Mouse (Mus musculus): ENCODE measurements around the gene Kat2a. TPM values are rescaled to one million over a fixed set of nuclear protein-coding genes. Genes with fewer than 3 reads are reported as not detected.

The Kat2a gene
- polyA plus RNA-seq, 1 experiment from 2014 or later = 50.7 TPM

GRCm38 (mm10) chr11:100719893-100720292, 7.6 kb upstream of the Kat2a start:
- Histone ChIP-seq H3K27ac (ENCODE audit: low read length) (peak overlapping the region; percentile 11; the same call in 1 of the 2 replicates), H3K4me2 (replicated peaks; ENCODE audit: low read depth, low read length) (no peak overlapping the region), H3K27me3 (ENCODE audit: control insufficient read depth, insufficient read depth, low read length) (no peaks in the 10 kb centered on the region), H3K4me1 (ENCODE audit: control insufficient read depth, insufficient read depth, low read length) (peaks cover 12% of the 10 kb centered on the region), H3K4me3 (ENCODE audit: low read depth, low read length) (no peak overlapping the region), H3K9me3 (ENCODE audit: control insufficient read depth, low read depth, low read length) (no peaks in the 10 kb centered on the region), H3K36me3 (ENCODE audit: control insufficient read depth, insufficient read depth, low read length) (peaks cover 27% of the 10 kb centered on the region), H3K9ac (replicated peaks; ENCODE audit: low read depth, low read length) (no peak overlapping the region)
- 77% methylated on average over 11 of the region's 11 CpGs for WGBS
- no peak for ATAC-seq (ENCODE audit: insufficient number of reproducible peaks, insufficient read depth, low FRiP score, low read depth)

DNA sequence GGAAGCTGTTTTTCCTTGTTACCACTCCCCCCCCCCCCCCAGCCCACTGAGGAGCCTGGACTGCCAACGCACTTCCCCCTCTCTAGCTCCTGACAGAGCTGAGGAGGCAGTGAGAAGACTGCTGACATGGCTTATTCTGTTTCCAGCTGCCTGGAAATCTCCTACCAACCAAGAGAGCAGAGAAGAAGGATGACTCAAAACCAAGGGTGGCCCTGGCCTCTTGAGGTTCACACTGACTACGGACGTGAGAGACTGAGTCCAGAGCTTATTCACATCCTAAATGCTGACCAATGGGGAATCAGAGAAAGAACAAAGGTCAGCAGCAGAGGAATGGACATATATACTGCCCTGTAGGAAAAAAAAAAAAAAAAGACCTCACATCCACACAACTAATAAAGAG, 7.0 kb upstream of the Kat2a start:
- WGBS = 85% methylated on average over 3 of the region's 3 CpGs
- H3K27ac ChIP-seq (ENCODE audit: low read length) = no peak overlapping the region
- no peak overlapping the region for H3K4me2 ChIP-seq (replicated peaks; ENCODE audit: low read depth, low read length)
- no peak for ATAC-seq (ENCODE audit: insufficient number of reproducible peaks, insufficient read depth, low FRiP score, low read depth)
- peaks cover 27% of the 10 kb centered on the region for H3K36me3 ChIP-seq (ENCODE audit: control insufficient read depth, insufficient read depth, low read length)
- H3K9ac ChIP-seq (replicated peaks; ENCODE audit: low read depth, low read length) = no peak overlapping the region
- H3K9me3 ChIP-seq (ENCODE audit: control insufficient read depth, low read depth, low read length) = no peaks in the 10 kb centered on the region
- no peak overlapping the region for H3K4me3 ChIP-seq (ENCODE audit: low read depth, low read length)
- peaks cover 7% of the 10 kb centered on the region; the same call in 1 of the 2 replicates for H3K4me1 ChIP-seq (ENCODE audit: control insufficient read depth, insufficient read depth, low read length)
- H3K27me3 ChIP-seq (ENCODE audit: control insufficient read depth, insufficient read depth, low read length) = no peaks in the 10 kb centered on the region

- Histone ChIP-seq H3K9me3 (ENCODE audit: control insufficient read depth, low read depth, low read length) (no peaks in the 10 kb centered on the region), H3K27me3 (ENCODE audit: control insufficient read depth, insufficient read depth, low read length) (no peaks in the 10 kb centered on the region), H3K36me3 (ENCODE audit: control insufficient read depth, insufficient read depth, low read length) (peaks cover 27% of the 10 kb centered on the region), H3K4me2 (replicated peaks; ENCODE audit: low read depth, low read length) (no peak overlapping the region), H3K27ac (ENCODE audit: low read length) (no peak overlapping the region), H3K4me3 (ENCODE audit: low read depth, low read length) (no peak overlapping the region), H3K9ac (replicated peaks; ENCODE audit: low read depth, low read length) (no peak overlapping the region), H3K4me1 (ENCODE audit: control insufficient read depth, insufficient read depth, low read length) (peaks cover 11% of the 10 kb centered on the region; the same call in 1 of the 2 replicates)
- ATAC-seq (ENCODE audit: insufficient number of reproducible peaks, insufficient read depth, low FRiP score, low read depth) = no peak
- WGBS = 81% methylated on average over 4 of the region's 4 CpGs
Measured at GRCm38 (mm10) chr11:100718866-100719265, 6.6 kb upstream of the Kat2a start.

DNA sequence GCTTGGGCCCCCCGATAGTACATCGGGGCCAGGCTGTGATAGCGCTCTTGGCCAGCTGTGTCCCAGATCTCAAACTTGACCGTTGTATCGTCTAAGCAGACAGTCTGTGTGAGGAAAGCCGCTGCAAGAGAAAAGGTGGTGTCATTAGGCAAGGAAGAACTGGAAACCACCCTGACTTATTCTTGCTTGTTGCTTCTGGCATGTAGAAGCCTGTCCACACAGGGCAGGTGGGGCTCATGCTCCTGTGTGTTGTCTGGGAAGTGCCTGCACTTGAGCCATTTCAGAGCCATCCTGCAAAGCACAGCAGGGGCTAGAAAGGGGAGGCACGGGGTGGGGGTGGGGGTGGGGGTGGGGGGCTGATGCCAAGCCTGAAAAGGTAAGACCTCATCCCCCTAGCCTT, 6.2 kb upstream of the Kat2a start:
- 85% methylated on average over 7 of the region's 7 CpGs for WGBS
- no peak overlapping the region for H3K4me2 ChIP-seq (replicated peaks; ENCODE audit: low read depth, low read length)
- peaks cover 15% of the 10 kb centered on the region for H3K4me1 ChIP-seq (ENCODE audit: control insufficient read depth, insufficient read depth, low read length)
- ATAC-seq (ENCODE audit: insufficient number of reproducible peaks, insufficient read depth, low FRiP score, low read depth) = no peak
- no peaks in the 10 kb centered on the region for H3K27me3 ChIP-seq (ENCODE audit: control insufficient read depth, insufficient read depth, low read length)
- no peak overlapping the region for H3K27ac ChIP-seq (ENCODE audit: low read length)
- H3K9me3 ChIP-seq (ENCODE audit: control insufficient read depth, low read depth, low read length) = no peaks in the 10 kb centered on the region
- no peak overlapping the region for H3K9ac ChIP-seq (replicated peaks; ENCODE audit: low read depth, low read length)
- H3K4me3 ChIP-seq (ENCODE audit: low read depth, low read length) = no peak overlapping the region
- H3K36me3 ChIP-seq (ENCODE audit: control insufficient read depth, insufficient read depth, low read length) = peaks cover 27% of the 10 kb centered on the region

DNA sequence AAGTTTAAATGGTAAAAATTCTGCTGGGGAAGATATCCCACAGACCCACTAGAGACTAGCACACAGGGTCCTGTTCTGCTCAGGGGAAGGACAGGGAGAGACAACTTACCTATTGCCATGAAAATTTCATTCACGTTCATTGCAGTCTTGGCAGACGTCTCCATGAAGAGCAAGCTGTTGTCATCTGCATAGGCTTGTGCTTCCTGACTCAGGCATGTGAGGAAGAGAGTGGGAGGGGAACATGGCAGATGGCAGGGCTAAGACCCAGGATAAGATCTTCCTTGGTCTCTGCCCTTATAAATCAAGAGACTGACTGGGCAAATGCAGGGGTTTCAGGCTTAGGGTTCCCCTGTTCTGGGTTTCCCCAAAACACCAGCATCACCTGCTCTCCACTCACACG, 4.4 kb upstream of the Kat2a start:
- Histone ChIP-seq H3K36me3 (ENCODE audit: control insufficient read depth, insufficient read depth, low read length) (peaks cover 27% of the 10 kb centered on the region), H3K27ac (ENCODE audit: low read length) (no peak overlapping the region), H3K4me3 (ENCODE audit: low read depth, low read length) (no peak overlapping the region), H3K27me3 (ENCODE audit: control insufficient read depth, insufficient read depth, low read length) (no peaks in the 10 kb centered on the region), H3K4me1 (ENCODE audit: control insufficient read depth, insufficient read depth, low read length) (peaks cover 15% of the 10 kb centered on the region), H3K9me3 (ENCODE audit: control insufficient read depth, low read depth, low read length) (no peaks in the 10 kb centered on the region), H3K4me2 (replicated peaks; ENCODE audit: low read depth, low read length) (no peak overlapping the region), H3K9ac (replicated peaks; ENCODE audit: low read depth, low read length) (no peak overlapping the region)
- WGBS = 87% methylated on average over 3 of the region's 3 CpGs
- no peak for ATAC-seq (ENCODE audit: insufficient number of reproducible peaks, insufficient read depth, low FRiP score, low read depth)

GRCm38 (mm10) chr11:100714948-100715347, 2.7 kb upstream of the Kat2a start:
- Histone ChIP-seq H3K36me3 (ENCODE audit: control insufficient read depth, insufficient read depth, low read length) (peaks cover 30% of the 10 kb centered on the region), H3K27me3 (ENCODE audit: control insufficient read depth, insufficient read depth, low read length) (no peaks in the 10 kb centered on the region), H3K4me3 (ENCODE audit: low read depth, low read length) (no peak overlapping the region), H3K4me1 (ENCODE audit: control insufficient read depth, insufficient read depth, low read length) (peaks cover 14% of the 10 kb centered on the region), H3K27ac (ENCODE audit: low read length) (no peak overlapping the region), H3K9ac (replicated peaks; ENCODE audit: low read depth, low read length) (no peak overlapping the region), H3K4me2 (replicated peaks; ENCODE audit: low read depth, low read length) (no peak overlapping the region), H3K9me3 (ENCODE audit: control insufficient read depth, low read depth, low read length) (no peaks in the 10 kb centered on the region)
- ATAC-seq (ENCODE audit: insufficient number of reproducible peaks, insufficient read depth, low FRiP score, low read depth) = no peak
- WGBS = 92% methylated on average over 6 of the region's 6 CpGs

DNA sequence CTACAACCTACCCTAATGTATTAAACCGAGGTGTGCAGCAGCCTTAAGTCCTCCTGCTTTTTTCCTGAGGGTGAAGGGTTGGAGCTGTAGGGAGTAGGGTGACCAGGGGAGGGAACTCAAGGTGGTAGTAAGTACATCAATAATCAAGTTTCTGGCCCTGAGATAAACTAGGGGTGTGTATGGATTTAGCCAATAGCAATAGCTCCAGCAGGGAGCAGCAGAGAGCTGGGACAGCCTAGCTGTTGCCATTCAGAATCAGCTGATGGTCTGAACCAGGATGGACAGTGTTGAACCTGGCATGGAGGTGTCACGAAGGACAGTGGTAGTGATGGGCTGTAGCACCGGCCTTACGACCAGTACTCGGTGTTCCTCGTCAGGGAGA, 2.3 kb upstream of the Kat2a start:
- Histone ChIP-seq H3K4me1 (ENCODE audit: control insufficient read depth, insufficient read depth, low read length) (peaks cover 14% of the 10 kb centered on the region), H3K9me3 (ENCODE audit: control insufficient read depth, low read depth, low read length) (no peaks in the 10 kb centered on the region), H3K36me3 (ENCODE audit: control insufficient read depth, insufficient read depth, low read length) (peaks cover 28% of the 10 kb centered on the region), H3K27me3 (ENCODE audit: control insufficient read depth, insufficient read depth, low read length) (no peaks in the 10 kb centered on the region), H3K4me3 (ENCODE audit: low read depth, low read length) (peak overlapping the region; percentile 18; the same call in 1 of the 2 replicates), H3K27ac (ENCODE audit: low read length) (0 out of 2 replicates have a peak overlapping the region, but pooled peaks have one; percentile 12), H3K9ac (replicated peaks; ENCODE audit: low read depth, low read length) (no peak overlapping the region), H3K4me2 (replicated peaks; ENCODE audit: low read depth, low read length) (peak overlapping the region; percentile 53)
- ATAC-seq (ENCODE audit: insufficient number of reproducible peaks, insufficient read depth, low FRiP score, low read depth) = no peak; the same call in 1 of the 2 replicates
- 44% methylated on average over 6 of the region's 6 CpGs for WGBS

- Histone ChIP-seq H3K36me3 (ENCODE audit: control insufficient read depth, insufficient read depth, low read length) (peaks cover 33% of the 10 kb centered on the region), H3K27me3 (ENCODE audit: control insufficient read depth, insufficient read depth, low read length) (no peaks in the 10 kb centered on the region), H3K9me3 (ENCODE audit: control insufficient read depth, low read depth, low read length) (no peaks in the 10 kb centered on the region), H3K4me2 (replicated peaks; ENCODE audit: low read depth, low read length) (peak within 1 kb of the TSS; percentile 53), H3K4me3 (ENCODE audit: low read depth, low read length) (peak within 1 kb of the TSS; percentile 18; the same call in 1 of the 2 replicates), H3K27ac (ENCODE audit: low read length) (peak within 1 kb of the TSS; percentile 12; the same call in 1 of the 2 replicates), H3K9ac (replicated peaks; ENCODE audit: low read depth, low read length) (no peak within 1 kb of the TSS; the same call in 1 of the 2 replicates), H3K4me1 (ENCODE audit: control insufficient read depth, insufficient read depth, low read length) (peaks cover 14% of the 10 kb centered on the region)
- no peak for ATAC-seq (ENCODE audit: insufficient number of reproducible peaks, insufficient read depth, low FRiP score, low read depth)
- 8% methylated on average over 38 of the region's 38 CpGs for WGBS
Measured at GRCm38 (mm10) chr11:100713735-100714533, 1.7 kb upstream of the Kat2a start, which contains the start of gene Hspb9. Gene Hspb9, plus strand, starts transcription at chr11:100713850.

All from stomach, embryonic 14.5 days (tissue).